Mouse (Mus musculus) brain, embryonic 14.5 days (tissue): ENCODE measurements around the gene D130052B06Rik.

ENCODE experiments used
- CTCF ChIP-seq: fragments of 200-500 bp; IDR thresholded peaks from 2 replicates; pipeline ENCODE4 v1.5.1; 2012; ENCODE audit warnings: inconsistent platforms, mild to moderate bottlenecking, moderate library complexity, borderline replicate concordance; ENCODE audit not compliant: insufficient read depth, insufficient read length; ENCODE audit errors: extremely low read depth
- POLR2A ChIP-seq: fragments of 200-500 bp; IDR thresholded peaks from 2 replicates; pipeline ENCODE4 v1.6.1; 2012; ENCODE audit warnings: mild to moderate bottlenecking, inconsistent platforms, borderline replicate concordance; ENCODE audit not compliant: poor library complexity, insufficient read depth, insufficient read length, severe bottlenecking; ENCODE audit errors: extremely low read depth

DNA sequence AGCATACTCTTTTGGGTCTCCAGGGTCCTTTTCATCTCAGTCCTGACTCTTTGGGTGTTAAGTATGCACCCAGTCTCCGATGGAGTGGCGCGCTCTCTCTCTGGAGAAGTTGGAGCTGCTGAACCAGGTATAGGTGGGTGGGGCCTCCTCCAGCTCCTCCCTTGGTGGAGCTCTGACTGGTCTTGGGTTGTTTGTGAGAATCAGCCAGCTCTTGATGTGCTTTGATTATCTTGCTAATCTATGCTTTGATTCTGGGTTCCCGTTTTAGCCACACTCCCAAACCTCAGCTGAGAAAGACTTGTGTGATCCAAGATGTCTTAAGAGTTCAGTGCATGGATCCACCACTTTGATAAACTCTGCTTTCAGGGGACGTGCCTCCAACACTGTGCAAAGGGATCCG, 20.2 kb upstream of the D130052B06Rik start, which contains the start of gene Gabrp:
- TF ChIP-seq CTCF (no peak), POLR2A (no peak)
